Mouse (Mus musculus) thymus, postnatal 25 days (tissue): ENCODE measurements around the gene Tuft1.
"Not testable (repeated sequence)": the region's sequence is repeated elsewhere in the genome, so short reads cannot be mapped to it uniquely, and the experiment has no call there.

ENCODE experiments used
- DNase-seq: peaks from one replicate; pipeline ENCODE4 v3.0.0; 2022

The Tuft1 gene

GRCm38 (mm10) chr3:94658740-94659095, at the start of gene Tuft1:
Gene Tuft1 (minus strand): TSS chr3:94658872.
- peak; percentile 90 for DNase-seq

- DNase-seq = peak; percentile 16
These were observed 44.7 kb upstream of the Tuft1 start for GRCm38 (mm10) chr3:94703364-94703763.

GRCm38 (mm10) chr3:94702856-94703255, 44.2 kb upstream of the Tuft1 start:
- DNase-seq = no peak

GRCm38 (mm10) chr3:94702163-94702810, 43.6 kb upstream of the Tuft1 start:
- DNase-seq = not testable (repeated sequence)

GRCm38 (mm10) chr3:94696257-94696656, 37.6 kb upstream of the Tuft1 start:
- not testable (repeated sequence) for DNase-seq

- not testable (repeated sequence) for DNase-seq
These were observed 36.9 kb upstream of the Tuft1 start for GRCm38 (mm10) chr3:94695591-94695990.

GRCm38 (mm10) chr3:94693874-94694273, 35.2 kb upstream of the Tuft1 start:
- DNase-seq = not testable (repeated sequence)

GRCm38 (mm10) chr3:94693329-94693825, 34.7 kb upstream of the Tuft1 start, which contains the start of gene Selenbp2:
Gene Selenbp2 (plus strand): TSS chr3:94693556.
- DNase-seq = no peak

GRCm38 (mm10) chr3:94691694-94692093, 33.0 kb upstream of the Tuft1 start:
- DNase-seq = not testable (repeated sequence)

GRCm38 (mm10) chr3:94690616-94691247, 32.1 kb upstream of the Tuft1 start:
- no peak for DNase-seq

- DNase-seq = not testable (repeated sequence)
These were observed 31.5 kb upstream of the Tuft1 start for GRCm38 (mm10) chr3:94690162-94690561.

GRCm38 (mm10) chr3:94689195-94689594, 30.5 kb upstream of the Tuft1 start:
- DNase-seq = not testable (repeated sequence)

- not testable (repeated sequence) for DNase-seq
These were observed 30.0 kb upstream of the Tuft1 start for GRCm38 (mm10) chr3:94688698-94689097.

GRCm38 (mm10) chr3:94685989-94686772, 27.5 kb upstream of the Tuft1 start:
- not testable (repeated sequence) for DNase-seq

- no peak for DNase-seq
These were observed 25.0 kb upstream of the Tuft1 start for GRCm38 (mm10) chr3:94683646-94684045.

- DNase-seq = no peak
These were observed 22.1 kb upstream of the Tuft1 start for GRCm38 (mm10) chr3:94680783-94681182.

- DNase-seq = not testable (repeated sequence)
These were observed 21.4 kb upstream of the Tuft1 start for GRCm38 (mm10) chr3:94680032-94680431.

- no peak for DNase-seq
These were observed 20.7 kb upstream of the Tuft1 start for GRCm38 (mm10) chr3:94679351-94679841.

- DNase-seq = not testable (repeated sequence)
These were observed 16.4 kb upstream of the Tuft1 start for GRCm38 (mm10) chr3:94675101-94675500.

- not testable (repeated sequence) for DNase-seq
These were observed 7.2 kb upstream of the Tuft1 start for GRCm38 (mm10) chr3:94665896-94666295.

GRCm38 (mm10) chr3:94665060-94665802, 6.6 kb upstream of the Tuft1 start:
- DNase-seq = not testable (repeated sequence)

- DNase-seq = not testable (repeated sequence)
These were observed 2.2 kb upstream of the Tuft1 start for GRCm38 (mm10) chr3:94660841-94661240.
